ENCODE assay signal across 9 mouse cellular contexts in the genomic region with DNA sequence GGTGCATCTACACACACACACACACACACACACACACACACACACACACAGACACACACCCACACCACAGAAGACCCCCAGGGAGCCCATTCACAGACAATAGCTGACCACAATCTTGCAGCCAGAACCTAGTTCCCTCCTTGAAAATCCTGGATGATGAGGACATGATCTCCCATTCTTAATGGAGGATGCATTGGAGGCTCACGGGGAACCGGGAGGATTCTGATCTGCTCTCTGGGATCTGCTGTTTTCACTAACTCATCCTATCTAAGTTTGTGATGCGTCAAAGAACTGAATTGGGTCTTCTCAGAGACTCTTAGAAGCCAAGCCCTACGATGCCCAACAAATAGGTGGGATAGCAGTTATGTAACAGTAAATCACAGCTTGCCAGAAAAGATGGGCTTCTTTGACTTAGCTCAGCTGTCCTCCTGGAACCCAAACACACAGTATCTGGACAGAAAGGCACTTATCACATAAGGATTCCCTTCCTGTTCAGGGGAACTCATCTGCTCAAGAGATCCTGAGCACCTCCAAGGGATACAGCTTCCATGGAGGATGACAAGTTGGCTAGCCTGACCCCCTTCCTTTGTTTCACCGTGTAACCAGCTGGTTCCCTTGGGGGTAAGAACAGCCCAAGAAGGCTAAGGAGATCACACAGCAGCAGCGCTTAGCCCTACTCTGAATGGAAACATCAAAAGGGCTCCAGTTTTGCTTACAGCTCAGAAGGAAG. TPM values are rescaled to one million over a fixed set of nuclear protein-coding genes. Genes with fewer than 3 reads are reported as not detected.
DNase-seq lines count a peak whose midpoint lies in the region; ATAC-seq lines count a peak whose summit lies in the region.
"Had no signal": no experiment of that assay in that cellular context is flagged by ENCODE, and none has a peak within 500 bp of the region (broad histone marks: within the 10 kb centered on the region; RNA-seq: fewer than 3 reads in every experiment).

No protein-coding gene starts in this region.

- peaks cover 10% of the 10 kb centered on the region for H3K4me1 ChIP-seq in heart, embryonic 11.5 days (ENCODE audit: control insufficient read depth, insufficient read depth, low read length)
- peaks cover 12% of the 10 kb centered on the region for H3K4me1 ChIP-seq in embryonic facial prominence, embryonic 14.5 days (ENCODE audit: control insufficient read depth, insufficient read depth, low read length)
- peaks cover 17% of the 10 kb centered on the region for H3K4me1 ChIP-seq in limb, embryonic 12.5 days (replicated peaks)

- H3K4me2 ChIP-seq in heart, embryonic 11.5 days: peak overlapping the region; percentile 85
- peak overlapping the region; percentile 77 for H3K4me2 ChIP-seq in embryonic facial prominence, embryonic 14.5 days (ENCODE audit: low read depth, low read length)
- H3K4me2 ChIP-seq in limb, embryonic 12.5 days: peak overlapping the region; percentile 87

- no peak for ATAC-seq in heart, embryonic 11.5 days (replicated peaks; ENCODE audit: insufficient number of reproducible peaks, low FRiP score, low TSS enrichment)
- ATAC-seq in embryonic facial prominence, embryonic 14.5 days (ENCODE audit: low read depth): peak; percentile 15; the same call in 1 of the 2 replicates
- ATAC-seq in limb, embryonic 12.5 days (ENCODE audit: insufficient number of reproducible peaks, insufficient read depth, low FRiP score, low TSS enrichment, low read depth): no peak

- no peak for DNase-seq in heart, postnatal 25 days (ENCODE audit: low spot score)
- DNase-seq in MN1 (ENCODE audit: low spot score): peak; percentile 15
- DNase-seq in embryonic facial prominence, embryonic 14.5 days (ENCODE audit: low spot score): no peak
- no peak for DNase-seq in urinary bladder, postnatal 4 days (ENCODE audit: low spot score in 2 of 2)
- DNase-seq in gastrocnemius, postnatal 25 days: no peak
- DNase-seq in thymus, adult 18-20 months: no peak

- H3K27me3 ChIP-seq in heart, embryonic 11.5 days (ENCODE audit: control insufficient read depth, insufficient read depth, low read length): no peaks in the 10 kb centered on the region
- no peaks in the 10 kb centered on the region for H3K27me3 ChIP-seq in embryonic facial prominence, embryonic 14.5 days (replicated peaks; ENCODE audit: control insufficient read depth, insufficient read depth, low read length)
- H3K27me3 ChIP-seq in limb, embryonic 12.5 days: no peaks in the 10 kb centered on the region

- H3K4me3 ChIP-seq in heart, embryonic 11.5 days (ENCODE audit: low read depth, low read length): peak overlapping the region; percentile 56
- H3K4me3 ChIP-seq in embryonic facial prominence, embryonic 14.5 days (ENCODE audit: low read depth, low read length): peak overlapping the region; percentile 55
- H3K4me3 ChIP-seq in limb, embryonic 12.5 days (replicated peaks): peak overlapping the region; percentile 56
- H3K4me3 ChIP-seq: erythroblast, embryonic 14.5 days had no signal

- no peak overlapping the region for H3K27ac ChIP-seq in heart, embryonic 11.5 days (ENCODE audit: low read depth, low read length)
- no peak overlapping the region for H3K27ac ChIP-seq in embryonic facial prominence, embryonic 14.5 days (replicated peaks; ENCODE audit: low read depth, low read length)
- no peak overlapping the region for H3K27ac ChIP-seq in limb, embryonic 12.5 days

- 60% methylated on average over 6 of the region's 6 CpGs for WGBS in heart, embryonic 11.5 days (ENCODE audit: insufficient replicate concordance)
- WGBS in embryonic facial prominence, embryonic 14.5 days: 57% methylated on average over 6 of the region's 6 CpGs
- 61% methylated on average over 6 of the region's 6 CpGs for WGBS in limb, embryonic 12.5 days

- peaks cover 2% of the 10 kb centered on the region; the same call in 1 of the 2 replicates for H3K36me3 ChIP-seq in heart, embryonic 11.5 days (ENCODE audit: control insufficient read depth, insufficient read depth, low read length)
- H3K36me3 ChIP-seq in embryonic facial prominence, embryonic 14.5 days (ENCODE audit: control insufficient read depth, insufficient read depth, low read length): 0 out of 2 replicates have a peak, but pooled peaks cover 10% of the 10 kb centered on the region
- peaks cover 23% of the 10 kb centered on the region for H3K36me3 ChIP-seq in limb, embryonic 12.5 days

- peak overlapping the region; percentile 73 for H3K9ac ChIP-seq in heart, embryonic 11.5 days (ENCODE audit: low read depth, low read length)
- H3K9ac ChIP-seq in embryonic facial prominence, embryonic 14.5 days (ENCODE audit: low read depth, low read length): peak overlapping the region; percentile 70
- H3K9ac ChIP-seq in limb, embryonic 12.5 days (replicated peaks): peak overlapping the region; percentile 74

- H3K9me3 ChIP-seq in heart, embryonic 11.5 days (replicated peaks; ENCODE audit: control insufficient read depth, low read length): no peaks in the 10 kb centered on the region
- H3K9me3 ChIP-seq in embryonic facial prominence, embryonic 14.5 days (ENCODE audit: control insufficient read depth, low read length): no peaks in the 10 kb centered on the region
- H3K9me3 ChIP-seq in limb, embryonic 12.5 days: no peaks in the 10 kb centered on the region

- intact Hi-C loops in heart, postnatal 25 days (cut with DNase I): no loop called here

RNA-seq across cellular contexts. Expression of a gene that starts 1.1 kb away (rescaled TPM):
- polyA plus RNA-seq in heart, embryonic 11.5 days (2014; fragmentation: Nextera tagmentation; extraction: Ambion mirVana): 16.3 and 18.3 TPM in 2 replicates
- total RNA-seq in heart, postnatal 25 days (2021): under 1 TPM; 0.60 to 0.61 TPM
- polyA plus RNA-seq in embryonic facial prominence, embryonic 14.5 days (2014; fragmentation: Nextera tagmentation; extraction: Ambion mirVana): 26.0 and 30.6 TPM in 2 replicates
- 30.2 and 33.2 TPM in 2 replicates for polyA plus RNA-seq in limb, embryonic 12.5 days (2016; fragmentation: Nextera tagmentation; extraction: Ambion mirVana)
- under 1 TPM; 0.28 to 0.56 TPM for total RNA-seq in gastrocnemius, postnatal 25 days (2021)

RNA-seq across cellular contexts. Expression of a gene that starts 19.4 kb away (rescaled TPM):
- 28.7 and 29.3 TPM in 2 replicates for polyA plus RNA-seq in heart, embryonic 11.5 days (2014; fragmentation: Nextera tagmentation; extraction: Ambion mirVana)
- total RNA-seq in heart, postnatal 25 days (2021): 10 to 100 TPM; 16.0 to 18.6 TPM
- 27.4 and 34.6 TPM in 2 replicates for polyA plus RNA-seq in embryonic facial prominence, embryonic 14.5 days (2014; fragmentation: Nextera tagmentation; extraction: Ambion mirVana)
- polyA plus RNA-seq in limb, embryonic 12.5 days (2016; fragmentation: Nextera tagmentation; extraction: Ambion mirVana): 37.3 and 41.5 TPM in 2 replicates
- 10 to 100 TPM; 10.5 to 13.5 TPM for total RNA-seq in gastrocnemius, postnatal 25 days (2021)

RNA-seq across cellular contexts. Expression of a gene that starts 29.9 kb away (rescaled TPM):
- polyA plus RNA-seq in heart, embryonic 11.5 days (2014; fragmentation: Nextera tagmentation; extraction: Ambion mirVana): 0.09 and 0.31 TPM in 2 replicates
- total RNA-seq in heart, postnatal 25 days (2021): not detected
- not detected in 2 replicates for polyA plus RNA-seq in embryonic facial prominence, embryonic 14.5 days (2014; fragmentation: Nextera tagmentation; extraction: Ambion mirVana)
- polyA plus RNA-seq in limb, embryonic 12.5 days (2016; fragmentation: Nextera tagmentation; extraction: Ambion mirVana): 0.20 and 0.27 TPM in 2 replicates
- not detected for total RNA-seq in gastrocnemius, postnatal 25 days (2021)
- polyA plus RNA-seq: erythroblast, embryonic 14.5 days had no signal
